Mouse (Mus musculus) adrenal gland, adult (tissue): ENCODE measurements around the gene Pnmt.

Experiments
- DNase-seq, 2 experiments: peaks; one replicate each; pipeline ENCODE4 v3.0.0; 2022 to 2023; ENCODE audit warnings: low spot score in 1 of 2; ENCODE audit not compliant: inconsistent age in 2 of 2

Pnmt gene

DNA sequence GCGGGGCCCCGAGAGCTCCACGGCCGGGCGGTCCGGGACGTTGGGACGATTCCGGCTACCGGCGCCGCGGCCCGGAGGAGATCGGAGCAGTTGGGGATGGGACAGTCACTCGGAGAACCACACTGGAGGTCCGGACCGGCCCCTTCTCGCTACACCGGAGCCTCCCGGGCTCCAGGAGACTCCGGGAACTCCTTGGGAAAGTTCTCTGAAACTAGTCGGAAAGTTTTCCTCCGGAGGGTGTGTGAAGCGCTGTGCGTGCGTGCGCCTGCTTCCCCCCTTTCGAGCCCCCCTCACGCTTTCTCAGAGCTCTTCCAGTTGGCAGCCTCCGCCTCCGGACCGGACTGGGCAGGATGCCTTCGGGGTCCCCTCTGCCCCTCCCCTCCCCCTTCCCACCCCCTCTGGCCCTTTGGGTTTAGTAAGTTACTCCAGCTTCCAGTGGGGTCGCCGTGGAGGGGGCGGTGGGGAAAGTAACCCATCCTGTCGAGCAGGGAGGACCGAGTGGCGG is 26.6 kb downstream of the Pnmt start:
- DNase-seq = peak in 1 of 2 experiments; percentile 75

DNA sequence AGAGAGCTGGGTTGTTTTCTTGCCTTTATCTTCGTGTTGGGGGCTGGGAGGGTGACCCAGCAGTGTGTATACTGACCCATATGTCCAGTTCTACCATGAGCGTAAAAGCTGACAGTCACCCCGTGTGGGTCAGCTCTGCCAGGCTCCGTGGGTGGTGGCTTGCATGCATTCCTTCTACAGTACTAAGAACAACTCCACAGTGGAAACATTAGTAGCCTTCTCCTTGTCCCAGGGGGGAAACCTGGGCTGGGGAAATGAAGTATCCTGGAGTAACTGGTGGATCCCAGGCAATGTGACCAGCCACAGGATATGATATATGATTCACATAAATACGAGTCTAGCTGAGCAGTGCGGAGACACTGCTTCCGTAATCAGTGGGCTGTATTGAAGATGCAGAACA is 27.5 kb downstream of the Pnmt start:
- DNase-seq = no peak

DNA sequence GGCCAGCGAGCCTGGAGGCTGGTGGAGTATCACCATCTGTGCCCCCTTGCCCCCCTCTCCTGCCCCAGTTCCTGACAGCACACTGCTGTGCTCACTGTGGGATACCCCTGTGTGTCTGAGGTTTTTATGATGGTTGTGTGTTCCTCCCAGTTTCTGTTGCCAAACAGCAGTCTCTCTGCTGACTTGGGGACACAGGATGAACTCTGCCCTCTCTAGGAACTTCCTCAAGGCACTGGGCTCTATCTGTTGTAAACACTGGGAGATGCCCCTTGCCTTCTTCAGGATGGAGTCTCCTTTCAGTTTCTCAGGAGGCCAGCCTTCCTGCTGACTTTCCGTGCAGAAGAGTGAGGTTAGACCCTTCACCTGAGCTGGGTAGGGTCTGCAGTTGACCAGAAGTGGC is 27.9 kb downstream of the Pnmt start:
- DNase-seq = no peak

DNA sequence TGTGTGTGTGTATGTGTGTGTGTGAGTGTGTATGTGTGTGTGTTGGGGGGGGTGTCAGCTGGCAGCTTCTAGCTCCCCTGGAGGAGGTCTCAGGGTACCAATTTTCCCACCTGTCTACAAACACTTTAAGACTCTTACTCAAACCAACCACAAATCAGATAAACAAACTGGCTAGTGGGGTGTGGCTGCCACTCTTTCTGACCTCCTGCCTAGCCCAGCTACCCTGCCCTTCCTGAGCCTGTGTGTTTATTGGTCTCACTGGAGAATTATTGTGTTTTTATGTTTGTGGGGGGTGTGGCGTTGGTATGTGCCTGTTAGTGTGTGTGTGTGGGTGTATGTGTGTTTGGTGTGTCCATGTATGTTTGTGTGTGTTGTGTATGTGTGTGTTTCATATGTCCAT is 30.8 kb downstream of the Pnmt start:
- no peak for DNase-seq

DNA sequence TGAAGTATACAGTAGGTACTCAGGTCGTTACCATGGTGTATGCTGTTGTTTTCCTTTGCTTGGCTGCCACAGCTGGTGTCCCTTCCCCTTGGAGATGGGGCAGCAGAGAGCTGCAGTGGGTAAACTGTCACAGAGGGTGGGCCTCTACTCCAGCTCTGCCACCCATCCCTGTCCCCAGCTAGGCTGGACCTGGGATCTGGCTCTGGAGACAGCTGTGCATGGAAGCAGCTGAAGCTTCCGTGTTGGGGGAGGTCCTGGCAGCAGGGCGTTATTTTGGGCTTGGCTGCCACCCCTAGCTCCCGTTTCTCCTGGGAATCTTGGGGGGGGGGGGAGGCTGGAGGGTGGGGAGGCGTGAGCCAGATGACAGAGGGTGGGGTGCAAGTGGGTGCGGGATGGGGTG is 32.0 kb downstream of the Pnmt start:
- DNase-seq = no peak

DNA sequence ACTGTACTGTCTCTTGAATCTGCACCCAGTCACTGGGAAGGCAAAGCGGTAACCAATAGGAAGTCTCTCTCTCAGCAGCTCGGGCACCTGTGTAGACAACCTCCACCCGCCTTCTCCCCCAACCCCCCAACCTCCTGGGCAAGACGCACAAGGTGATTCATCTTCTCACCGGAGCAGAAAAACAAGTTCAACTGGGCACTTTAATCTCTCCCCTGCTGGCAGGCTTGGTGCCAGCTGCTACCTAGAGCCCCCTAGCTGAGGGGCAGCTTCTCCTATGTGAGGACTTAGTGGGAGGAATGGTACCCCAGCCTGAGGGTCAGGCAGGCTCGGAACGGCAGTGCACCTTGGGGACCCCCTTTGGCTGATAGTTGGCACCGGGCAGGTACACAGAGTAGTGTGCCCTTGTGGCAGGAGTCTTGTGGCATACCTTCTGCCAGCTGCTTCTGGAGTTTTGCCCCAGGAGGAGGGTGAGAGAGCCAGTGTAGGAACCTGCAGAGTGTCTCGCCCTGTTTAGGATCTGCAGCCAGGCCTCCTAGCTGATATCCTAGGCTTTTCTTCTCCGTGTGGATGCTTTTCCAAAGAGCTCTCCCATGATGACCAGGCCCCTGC is 32.8 kb downstream of the Pnmt start:
- DNase-seq = no peak

DNA sequence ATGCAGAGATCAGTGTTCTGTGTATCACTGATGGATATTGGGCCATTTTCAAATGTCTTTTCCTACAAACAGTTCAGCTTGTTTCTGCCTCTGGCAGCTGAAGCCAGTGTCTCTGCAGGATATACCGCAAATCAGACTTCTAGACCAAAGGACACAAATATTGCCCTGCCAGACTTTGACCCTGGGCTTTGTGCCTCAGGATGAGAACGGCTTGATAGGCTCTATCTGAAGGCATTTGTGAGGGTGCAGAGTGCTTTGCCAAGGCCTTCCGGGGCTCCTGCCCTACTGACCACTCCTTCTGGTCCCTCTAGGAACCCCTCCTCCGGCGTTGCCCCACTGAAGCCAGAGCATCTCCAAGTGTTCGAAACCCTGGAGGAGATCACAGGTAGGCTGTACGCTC is 40.3 kb downstream of the Pnmt start:
- no peak for DNase-seq

DNA sequence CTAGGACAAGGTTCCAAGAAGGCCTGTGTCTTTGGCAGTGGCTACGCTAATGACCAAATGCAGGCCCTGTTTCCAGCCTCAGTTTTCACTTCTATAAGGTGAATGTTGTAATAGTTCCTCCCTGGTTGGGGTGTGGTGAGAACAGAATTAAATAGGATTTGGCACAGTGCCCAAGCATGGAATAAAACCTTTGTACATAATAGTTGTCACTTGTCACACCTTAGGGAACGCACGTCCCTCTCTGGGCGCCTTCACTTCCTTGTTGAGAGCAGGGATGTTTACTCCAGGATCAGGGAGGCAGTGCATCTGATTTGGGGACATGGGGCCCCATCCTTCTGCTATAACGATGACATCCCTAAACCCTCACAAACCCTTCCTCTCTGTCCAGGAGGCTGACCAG is 42.2 kb downstream of the Pnmt start:
- DNase-seq = no peak

DNA sequence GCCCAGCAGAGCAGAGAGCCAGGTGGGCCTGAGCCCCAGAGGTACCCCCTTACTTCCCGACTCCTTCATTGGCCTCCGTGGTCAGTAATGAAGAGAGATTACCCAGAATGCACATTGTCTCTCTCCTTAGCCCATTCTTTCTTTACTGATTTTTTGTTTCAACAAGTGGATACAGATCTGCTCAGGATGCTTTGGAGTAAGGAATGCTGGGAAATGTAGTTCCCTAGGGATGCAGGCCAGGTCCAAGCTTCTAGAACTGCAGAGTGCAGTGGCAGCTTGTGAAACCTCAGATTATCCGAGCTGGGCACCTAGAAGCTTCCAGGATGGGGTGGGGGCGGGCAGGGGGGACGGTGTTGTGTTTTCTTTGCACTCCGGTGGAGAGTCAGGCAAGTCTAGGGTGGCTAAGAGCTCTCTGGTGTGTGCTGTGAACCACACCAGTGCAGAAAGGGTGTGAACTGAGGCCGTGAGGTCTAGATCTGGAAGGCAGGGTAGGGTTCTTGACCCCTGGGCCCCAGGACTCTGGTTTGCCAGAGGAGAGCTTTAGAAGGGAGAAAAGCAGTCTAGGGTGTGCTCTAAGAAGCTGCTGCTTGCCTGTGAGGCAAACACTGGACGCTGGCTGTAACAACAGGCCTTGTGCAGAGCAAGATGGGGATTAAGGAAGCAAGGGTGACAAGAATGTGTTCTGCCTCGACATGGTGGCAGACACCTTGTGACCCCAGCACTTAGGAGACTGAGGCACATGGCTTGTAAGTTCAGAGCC is 45.7 kb downstream of the Pnmt start:
- no peak for DNase-seq

DNA sequence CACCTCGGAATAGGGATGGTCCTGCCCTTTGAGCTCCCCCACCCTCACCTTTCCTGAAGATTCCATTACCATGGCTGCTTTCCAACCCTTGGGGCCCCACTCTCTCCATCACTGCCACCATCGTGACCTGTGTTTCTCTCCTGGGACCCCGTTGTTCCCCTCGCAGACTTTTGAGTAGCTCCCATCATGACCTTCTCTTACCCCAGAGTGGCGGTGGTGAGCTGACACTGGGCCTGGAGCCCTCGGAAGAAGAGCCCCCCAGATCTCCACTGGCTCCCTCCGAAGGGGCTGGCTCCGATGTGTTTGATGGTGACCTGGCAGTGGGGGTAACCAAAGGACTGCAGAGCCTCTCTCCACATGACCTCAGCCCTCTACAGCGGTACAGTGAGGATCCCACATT is 49.5 kb downstream of the Pnmt start:
- no peak for DNase-seq

DNA sequence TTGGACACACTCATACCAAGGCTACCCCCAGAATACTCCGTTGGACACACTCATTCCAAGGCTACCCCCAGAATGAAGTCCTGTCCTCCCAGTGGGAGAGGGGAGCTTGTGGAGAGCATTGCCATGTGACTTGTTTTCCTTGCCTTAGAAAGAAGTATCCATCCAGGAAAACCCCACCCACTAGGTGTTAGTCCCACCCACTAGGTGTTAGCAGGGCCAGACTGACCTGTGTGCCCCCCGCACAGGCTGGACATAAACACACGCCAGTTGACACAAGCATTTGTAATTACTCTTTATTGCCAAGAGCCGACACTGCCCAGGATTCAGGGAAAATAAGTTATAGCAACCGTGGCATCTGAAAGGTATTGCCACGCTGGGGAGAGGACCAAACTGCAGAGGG is 51.2 kb downstream of the Pnmt start:
- no peak for DNase-seq
